Mouse (Mus musculus): ENCODE data around the gene Olfr638. TPM values are rescaled to one million over a fixed set of nuclear protein-coding genes. Genes with fewer than 3 reads are reported as not detected.
"Not testable (repeated sequence)": the region's sequence is repeated elsewhere in the genome, so short reads cannot be mapped to it uniquely, and the experiment has no call there.

Olfr638 gene
- total RNA-seq (2021) = not detected

- intact Hi-C loops (cut with DNase I) = no loop called here
- DNase-seq (ENCODE audit: low spot score) = no peak
These were observed at the start of gene Olfr638 for GRCm38 (mm10) chr7:103998446-103998845. Olfr638 (plus strand) TSS chr7:103998746.

GRCm38 (mm10) chr7:103966873-103967272 lies 31.7 kb upstream of the Olfr638 start:
- DNase-seq (ENCODE audit: low spot score); intact Hi-C loops (cut with DNase I): not testable (repeated sequence)

- no peak for DNase-seq (ENCODE audit: low spot score)
- intact Hi-C loops (cut with DNase I) = no loop called here
These were observed 27.7 kb upstream of the Olfr638 start, which contains the start of gene Olfr635 for GRCm38 (mm10) chr7:103970852-103971251. Olfr635 (plus strand) TSS chr7:103971152.

- no peak for DNase-seq (ENCODE audit: low spot score)
- intact Hi-C loops (cut with DNase I) = no loop called here
These were observed 26.8 kb upstream of the Olfr638 start for GRCm38 (mm10) chr7:103971782-103972181.

- intact Hi-C loops (cut with DNase I) = no loop called here
- no peak for DNase-seq (ENCODE audit: low spot score)
These were observed 578 bp downstream of the Olfr638 start for GRCm38 (mm10) chr7:103999124-103999523.

- DNase-seq (ENCODE audit: low spot score) = no peak
- intact Hi-C loops (cut with DNase I) = no loop called here
These were observed 18.7 kb downstream of the Olfr638 start, which contains the start of gene Olfr639 for GRCm38 (mm10) chr7:104017203-104017602. Olfr639 (minus strand) TSS chr7:104017303.

- no peak for DNase-seq (ENCODE audit: low spot score)
- intact Hi-C loops (cut with DNase I) = no loop called here
These were observed 20.4 kb downstream of the Olfr638 start for GRCm38 (mm10) chr7:104018953-104019352.

- intact Hi-C loops (cut with DNase I) = no loop called here
- DNase-seq (ENCODE audit: low spot score) = no peak
These were observed 23.1 kb downstream of the Olfr638 start for GRCm38 (mm10) chr7:104021651-104022050.

GRCm38 (mm10) chr7:104025473-104025872 lies 26.9 kb downstream of the Olfr638 start, which contains the start of gene Olfr640:
Olfr640 (minus strand) TSS chr7:104025573.
- no peak for DNase-seq (ENCODE audit: low spot score)
- intact Hi-C loops (cut with DNase I) = no loop called here

GRCm38 (mm10) chr7:104026978-104027377 lies 28.4 kb downstream of the Olfr638 start:
- no peak for DNase-seq (ENCODE audit: low spot score)
- intact Hi-C loops (cut with DNase I) = no loop called here

GRCm38 (mm10) chr7:104035145-104035544 lies 36.6 kb downstream of the Olfr638 start, which contains the start of gene Olfr641:
Olfr641 (plus strand) TSS chr7:104035445.
- no peak for DNase-seq (ENCODE audit: low spot score)
- intact Hi-C loops (cut with DNase I) = no loop called here

GRCm38 (mm10) chr7:104050745-104051144 lies 52.2 kb downstream of the Olfr638 start:
- intact Hi-C loops (cut with DNase I) = no loop called here
- DNase-seq (ENCODE audit: low spot score) = no peak

GRCm38 (mm10) chr7:104052566-104052965 lies 54.0 kb downstream of the Olfr638 start, which contains the start of gene Olfr642:
Olfr642 (minus strand) TSS chr7:104052666.
- DNase-seq (ENCODE audit: low spot score) = no peak
- intact Hi-C loops (cut with DNase I) = no loop called here

Other genes starting within 250 kb of the Olfr638 start
- not detected for gene Olfr630, start 241.4 kb upstream of the Olfr638 start, total RNA-seq (2021)
- gene Olfr69, start 227.2 kb upstream of the Olfr638 start, total RNA-seq (2021) = not detected
- gene Olfr68, start 219.0 kb upstream of the Olfr638 start, total RNA-seq (2021) = not detected
- not detected for gene Olfr67, start 206.9 kb upstream of the Olfr638 start, total RNA-seq (2021)
- 1,000 to 10,000 TPM; 1,406 to 3,005 TPM for gene Hbb-bt, start 184.8 kb upstream of the Olfr638 start, total RNA-seq (2021)
- gene Hbb-bs, start 170.7 kb upstream of the Olfr638 start, total RNA-seq (2021) = over 10,000 TPM in 1 of 2 experiments, 1,000 to 10,000 TPM in 1; 9,976 to 23,536 TPM
- not detected for gene Hbb-bh2, start 158.2 kb upstream of the Olfr638 start, total RNA-seq (2021)
- not detected for gene Hbb-bh1, start 155.6 kb upstream of the Olfr638 start, total RNA-seq (2021)
- gene Hbb-y, start 145.5 kb upstream of the Olfr638 start, total RNA-seq (2021) = not detected
- gene Olfr66, start 112.5 kb upstream of the Olfr638 start, total RNA-seq (2021) = not detected
- gene Olfr64, start 104.3 kb upstream of the Olfr638 start, total RNA-seq (2021) = not detected
- not detected for gene Olfr65, start 95.3 kb upstream of the Olfr638 start, total RNA-seq (2021)
- not detected for gene Olfr631, start 69.9 kb upstream of the Olfr638 start, total RNA-seq (2021)
- gene Olfr632, start 64.4 kb upstream of the Olfr638 start, total RNA-seq (2021) = not detected
- not detected for gene Olfr633, start 54.3 kb upstream of the Olfr638 start, total RNA-seq (2021)
- not detected for gene Olfr635, start 27.6 kb upstream of the Olfr638 start, total RNA-seq (2021)
- not detected for gene Olfr639, start 18.6 kb downstream of the Olfr638 start, total RNA-seq (2021)
- not detected for gene Olfr640, start 26.8 kb downstream of the Olfr638 start, total RNA-seq (2021)
- not detected for gene Olfr641, start 36.7 kb downstream of the Olfr638 start, total RNA-seq (2021)
- gene Olfr642, start 53.9 kb downstream of the Olfr638 start, total RNA-seq (2021) = not detected
- gene 4930516K23Rik, start 62.7 kb downstream of the Olfr638 start, total RNA-seq (2021) = not detected
- not detected for gene Olfr644, start 73.1 kb downstream of the Olfr638 start, total RNA-seq (2021)
- not detected for gene Olfr645, start 86.7 kb downstream of the Olfr638 start, total RNA-seq (2021)
- gene Olfr646, start 106.1 kb downstream of the Olfr638 start, total RNA-seq (2021) = not detected
- not detected for gene Ubqln5, start 131.1 kb downstream of the Olfr638 start, total RNA-seq (2021)
- not detected for gene Olfr643, start 138.7 kb downstream of the Olfr638 start, total RNA-seq (2021)
- not detected for gene Ubqln3, start 144.5 kb downstream of the Olfr638 start, total RNA-seq (2021)
- not detected for gene Ubqlnl, start 151.8 kb downstream of the Olfr638 start, total RNA-seq (2021)
- not detected for gene Olfm5, start 166.1 kb downstream of the Olfr638 start, total RNA-seq (2021)
- gene Olfr648, start 184.6 kb downstream of the Olfr638 start, total RNA-seq (2021) = not detected
- gene Olfr649, start 197.2 kb downstream of the Olfr638 start, total RNA-seq (2021) = not detected
- under 1 TPM; 0.47 to 0.73 TPM for gene Trim6, start 220.0 kb downstream of the Olfr638 start, total RNA-seq (2021)
- gene Trim34a, start 245.7 kb downstream of the Olfr638 start, total RNA-seq (2021) = 1 to 10 TPM; 3.9 to 4.1 TPM

Measured in heart, postnatal 25 days (tissue).